Mouse (Mus musculus): ENCODE results near the gene Lrguk.

GRCm38 (mm10) chr6:34160816-34161310, 131.6 kb downstream of the Lrguk start:
- no peak for TF ChIP-seq JUND (IDR thresholded peaks at IDR 0.05; ENCODE audit: low read depth, low read length)
- TF ChIP-seq ZMIZ1 (IDR thresholded peaks at IDR 0.05; ENCODE audit: low read depth, low read length): no peak
- no peak for TF ChIP-seq ETS1 (IDR thresholded peaks at IDR 0.05; ENCODE audit: low read depth, low read length)
- TF ChIP-seq GATA1 (IDR thresholded peaks at IDR 0.05; ENCODE audit: low read depth, low read length): no peak
- no peak for TF ChIP-seq RCOR1 (IDR thresholded peaks at IDR 0.05; ENCODE audit: low read depth, low read length)
- no peak for TF ChIP-seq ZNF384 (IDR thresholded peaks at IDR 0.05; ENCODE audit: low read depth, low read length)
- no peak for TF ChIP-seq UBTF (IDR thresholded peaks at IDR 0.05; ENCODE audit: borderline replicate concordance, insufficient read depth, low read depth, low read length)
- no peak for TF ChIP-seq E2F4 (IDR thresholded peaks at IDR 0.05; ENCODE audit: borderline replicate concordance, low read depth, low read length)
- TF ChIP-seq CTCF (IDR thresholded peaks at IDR 0.05 in 2 of 3, conservative IDR thresholded peaks at IDR 0.05 in 1 of 3; ENCODE audit: control insufficient read depth in 1 of 3, insufficient read depth in 1 of 3, low read depth in 2 of 3, low read length in 3 of 3, poor library complexity in 1 of 3, severe bottlenecking in 1 of 3): no peak
